Mouse (Mus musculus) brain, embryonic 14.5 days (tissue): Measurements from ENCODE around the gene Gas1. TPM values are rescaled to one million over a fixed set of nuclear protein-coding genes. Genes with fewer than 3 reads are reported as not detected.

Experiments
- DNase-seq: peaks from one replicate; pipeline ENCODE4 v3.0.0-alpha.2; 2011; ENCODE audit warnings: low read depth
- CTCF ChIP-seq: fragments of 200-500 bp; IDR thresholded peaks from 2 replicates; pipeline ENCODE4 v1.5.1; 2012; ENCODE audit warnings: inconsistent platforms, mild to moderate bottlenecking, moderate library complexity, borderline replicate concordance; ENCODE audit not compliant: insufficient read depth, insufficient read length; ENCODE audit errors: extremely low read depth
- POLR2A ChIP-seq: fragments of 200-500 bp; IDR thresholded peaks from 2 replicates; pipeline ENCODE4 v1.6.1; 2012; ENCODE audit warnings: mild to moderate bottlenecking, inconsistent platforms, borderline replicate concordance; ENCODE audit not compliant: poor library complexity, insufficient read depth, insufficient read length, severe bottlenecking; ENCODE audit errors: extremely low read depth
- polyA plus RNA-seq: library from polyadenylated mRNA; depleted of rRNA; stranded (reverse); fragments of >200 nt; gene quantifications from 2 replicates; pipeline ENCODE4 v1.2.3, GENCODE M21; 2012

Gas1 gene
- polyA plus RNA-seq, 1 experiment: 45.2 TPM

DNA sequence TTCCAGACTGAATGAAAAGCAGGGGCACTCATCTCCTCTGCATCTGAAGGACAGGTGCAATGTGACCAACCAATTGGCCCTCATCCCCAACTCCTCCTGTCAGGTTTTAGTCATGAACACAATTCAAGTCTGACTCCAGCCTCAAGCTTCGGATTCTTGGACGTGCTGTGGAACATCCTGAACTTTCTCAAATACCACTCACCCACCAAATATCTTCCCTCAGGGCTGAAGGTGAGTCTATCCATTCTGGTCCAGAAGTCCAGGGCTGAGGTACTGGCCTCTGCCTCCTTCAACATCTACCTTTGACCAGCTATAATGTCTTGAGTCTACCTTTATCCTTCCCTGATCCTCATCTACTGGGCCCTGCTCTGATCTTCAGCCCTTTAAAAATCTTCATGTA lies 8.1 kb downstream of the Gas1 start:
- no peak for DNase-seq
- TF ChIP-seq POLR2A (no peak), CTCF (no peak)

DNA sequence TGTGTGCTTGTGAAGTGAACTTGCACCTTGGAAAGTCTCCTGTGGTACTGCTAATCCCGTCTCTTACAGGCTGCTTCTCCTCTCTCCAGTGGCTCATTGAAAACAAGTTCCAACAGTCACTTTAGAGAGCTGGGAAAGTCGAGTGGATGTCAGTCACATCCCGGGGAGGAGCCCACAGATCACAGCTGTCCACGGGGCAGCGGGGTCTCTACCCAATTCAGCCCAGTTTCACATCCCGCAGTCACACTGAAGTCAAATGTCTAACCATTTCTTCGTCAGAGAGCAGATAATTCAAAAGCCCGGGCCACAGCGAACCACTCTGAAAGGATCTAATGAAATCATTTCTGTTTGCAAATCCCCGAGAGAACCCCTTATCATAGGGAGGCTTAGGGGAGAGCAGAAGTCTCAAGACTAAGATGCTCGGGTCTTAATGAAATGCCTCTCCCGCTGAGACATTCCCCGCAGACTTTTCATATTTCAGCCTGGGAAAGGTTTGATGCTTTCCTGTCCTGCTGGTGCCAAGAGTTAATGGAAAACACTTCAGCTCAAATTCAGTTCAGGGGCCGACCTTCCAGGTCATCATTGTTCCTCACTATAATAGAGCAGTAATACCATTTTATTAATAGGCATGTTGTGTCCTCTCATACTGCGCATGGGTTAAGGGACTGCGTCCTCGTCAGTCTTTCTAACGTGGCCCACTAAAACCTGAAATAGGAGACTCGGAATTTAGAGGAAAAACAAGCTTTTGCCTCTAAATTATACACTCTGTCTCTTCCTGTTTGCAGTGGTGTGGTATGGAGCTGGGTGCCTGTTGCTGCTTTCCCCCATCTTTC lies 20.7 kb downstream of the Gas1 start:
- DNase-seq: peak; percentile 66
- TF ChIP-seq CTCF (no peak), POLR2A (no peak)

GRCm38 (mm10) chr13:60154170-60154569 lies 23.0 kb downstream of the Gas1 start:
- TF ChIP-seq CTCF (no peak), POLR2A (no peak)
- DNase-seq: no peak

- TF ChIP-seq POLR2A: no peak
- TF ChIP-seq CTCF: no peak
Measured at GRCm38 (mm10) chr13:60148235-60148634, 28.9 kb downstream of the Gas1 start.

GRCm38 (mm10) chr13:60147857-60148181 lies 29.3 kb downstream of the Gas1 start:
- DNase-seq: no peak
- TF ChIP-seq POLR2A (no peak), CTCF (no peak)

More at GRCm38 (mm10) chr13:60148235-60148634, 28.9 kb downstream of the Gas1 start:
- no peak for DNase-seq

DNA sequence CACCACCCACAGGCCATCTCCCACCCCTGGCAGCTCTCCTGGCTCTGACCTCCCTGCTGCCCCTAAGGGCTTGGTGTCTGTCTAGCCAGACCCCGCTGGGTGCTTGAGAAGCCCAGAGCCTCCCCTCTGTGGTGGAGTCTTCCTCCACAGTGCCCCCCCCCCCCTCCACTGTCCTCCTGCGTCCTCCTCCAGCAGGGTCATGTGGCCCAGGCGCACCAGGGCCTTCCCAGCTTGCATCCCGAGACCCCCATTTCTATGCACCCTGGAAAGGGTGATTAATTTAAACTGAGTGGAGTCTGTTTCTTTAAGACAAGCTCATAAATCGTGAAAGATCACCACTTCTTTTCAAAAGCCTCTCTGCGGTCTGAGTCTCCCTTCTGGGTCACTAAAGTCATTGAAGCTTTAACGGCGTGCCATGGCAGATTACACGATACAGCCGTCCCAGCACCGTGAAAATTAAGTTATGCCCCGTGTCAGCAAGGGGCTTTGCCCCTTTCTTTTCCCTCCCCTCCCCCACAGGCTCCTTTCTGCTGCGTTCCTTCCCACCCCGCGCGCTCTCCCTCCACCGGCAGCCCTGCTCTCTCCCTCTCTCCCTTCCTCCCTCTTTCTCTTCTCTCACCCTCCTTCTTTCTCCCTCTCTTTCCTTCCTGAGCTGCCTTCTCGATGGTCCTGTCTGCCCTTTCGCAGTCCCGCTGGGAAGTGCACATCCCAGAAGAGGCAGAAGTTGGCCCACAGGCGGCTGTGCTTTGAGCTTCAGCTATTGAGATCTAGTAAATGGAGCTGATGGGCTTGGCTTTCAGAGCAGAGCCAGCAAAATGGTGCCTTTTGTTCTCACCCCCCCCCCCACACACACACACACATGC lies 29.9 kb downstream of the Gas1 start:
- TF ChIP-seq POLR2A (no peak), CTCF (no peak)
- peak; percentile 76 for DNase-seq

DNA sequence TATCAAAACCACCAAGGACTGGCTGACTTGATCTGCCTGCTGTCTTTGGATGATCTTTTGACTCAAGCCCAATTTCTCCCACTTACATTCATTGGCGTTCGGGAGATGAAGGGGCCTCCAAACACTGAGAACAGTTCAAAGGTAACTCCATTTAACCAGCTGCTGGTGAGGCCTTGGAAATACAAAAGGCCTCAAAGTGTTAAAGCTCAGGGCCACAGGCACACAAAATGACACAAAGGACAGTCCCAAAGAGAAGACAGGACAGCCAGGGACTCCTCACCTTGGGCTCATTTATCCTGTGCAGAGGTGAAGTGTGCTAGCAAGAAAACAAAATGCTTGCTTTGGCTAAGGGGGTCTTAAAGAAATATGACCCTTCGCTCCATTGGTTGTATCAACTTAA lies 30.9 kb downstream of the Gas1 start:
- TF ChIP-seq CTCF (no peak), POLR2A (no peak)
- DNase-seq: no peak

- TF ChIP-seq CTCF (no peak), POLR2A (no peak)
- DNase-seq: no peak
Measured at GRCm38 (mm10) chr13:60136962-60137361, 40.2 kb downstream of the Gas1 start.

DNA sequence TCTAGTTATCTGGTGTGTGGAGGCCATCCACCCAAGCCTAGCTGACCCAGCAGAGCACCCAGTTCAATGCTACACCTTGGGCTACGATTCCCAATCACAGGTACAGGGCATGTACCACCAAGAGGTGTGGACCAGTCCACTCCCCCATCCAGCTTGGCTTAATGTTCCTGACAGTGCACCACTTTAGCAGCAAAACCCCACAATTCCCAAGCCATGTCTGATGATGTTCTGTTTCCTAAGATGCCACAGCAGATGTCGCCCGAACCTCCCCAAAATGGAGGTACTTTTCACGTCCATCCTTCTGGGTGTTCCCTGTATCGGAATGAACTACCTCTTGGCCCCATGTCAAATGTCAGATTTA lies 42.7 kb downstream of the Gas1 start:
- no peak for DNase-seq
- no peak for TF ChIP-seq POLR2A
- no peak for TF ChIP-seq CTCF

- DNase-seq: peak; percentile 89
- no peak for TF ChIP-seq POLR2A
- TF ChIP-seq CTCF: no peak
Measured at GRCm38 (mm10) chr13:60133716-60134438, 43.3 kb downstream of the Gas1 start.

GRCm38 (mm10) chr13:60131771-60132170 lies 45.4 kb downstream of the Gas1 start:
- DNase-seq: no peak
- TF ChIP-seq CTCF: no peak

DNA sequence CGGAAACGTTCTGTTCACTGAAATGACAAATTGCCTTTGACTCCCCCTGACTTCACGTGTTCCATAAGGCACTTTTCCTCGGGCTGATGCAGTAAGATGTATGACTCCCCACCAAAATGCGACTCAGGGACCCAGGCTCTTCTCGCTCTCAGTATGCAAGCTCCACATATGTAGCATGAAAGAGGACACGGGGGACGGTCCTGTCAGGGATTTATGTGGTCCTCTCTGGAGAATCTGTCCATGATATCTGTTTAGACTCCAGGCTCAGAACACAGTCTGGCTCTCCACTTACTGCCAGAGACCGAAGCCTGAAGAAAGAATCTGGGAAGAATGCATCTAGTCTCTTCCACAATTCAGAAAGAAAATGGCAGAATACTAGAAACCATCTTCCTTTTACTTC lies 47.6 kb downstream of the Gas1 start:
- TF ChIP-seq POLR2A (no peak), CTCF (no peak)
- DNase-seq: no peak
